Mouse (Mus musculus) megakaryocyte, adult 5-6 weeks (primary cell): ENCODE results near the gene Arhgap29. TPM values are rescaled to one million over a fixed set of nuclear protein-coding genes. Genes with fewer than 3 reads are reported as not detected.

Experiments used
- ATAC-seq: 2 replicates; pipeline ENCODE4 v1.8.0; 2016; ENCODE audit warnings: mild to moderate bottlenecking, inconsistent platforms; ENCODE audit not compliant: poor library complexity, severe bottlenecking
- total RNA-seq, 2 experiments: library from RNA; stranded (forward) in 1 of 2; stranded (reverse) in 1 of 2; fragments of 153-499, 151-499 nt in 1 of 2; fragments of 221-1000, 200-1000 nt in 1 of 2; gene quantifications; 2 replicates each; pipeline versions ENCODE4 v1.2.3 to v1.2.4; 2015 to 2017

Gene Arhgap29
- total RNA-seq, 2 experiments from 2014 or later, result 3.4 to 5.2 TPM

- ATAC-seq, result no peak
Measured at GRCm38 (mm10) chr3:121940094-121940889, 12.0 kb upstream of the Arhgap29 start.

GRCm38 (mm10) chr3:121941204-121941745, 11.1 kb upstream of the Arhgap29 start:
- ATAC-seq, result no peak

GRCm38 (mm10) chr3:121945957-121946356, 6.4 kb upstream of the Arhgap29 start:
- no peak for ATAC-seq

DNA sequence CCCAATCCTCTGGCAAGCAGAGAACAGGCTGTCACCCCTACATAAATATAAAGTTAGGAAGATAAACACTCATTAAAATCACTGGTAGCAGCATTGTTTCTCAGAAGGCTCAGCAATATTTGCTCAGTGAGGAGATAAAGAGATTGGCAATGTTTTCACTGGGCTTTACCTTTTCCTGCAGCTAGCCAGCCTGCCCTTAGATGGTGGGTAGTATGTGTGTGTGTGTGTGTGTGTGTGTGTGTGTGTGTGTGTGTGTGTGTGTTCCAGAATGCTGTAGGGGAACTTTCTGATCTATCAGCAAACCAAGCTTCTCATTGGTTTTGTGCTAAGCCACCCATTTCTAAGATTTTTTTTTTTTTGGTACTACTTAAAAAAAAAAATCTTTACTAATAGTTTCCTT, 5.6 kb upstream of the Arhgap29 start:
- ATAC-seq, result no peak

DNA sequence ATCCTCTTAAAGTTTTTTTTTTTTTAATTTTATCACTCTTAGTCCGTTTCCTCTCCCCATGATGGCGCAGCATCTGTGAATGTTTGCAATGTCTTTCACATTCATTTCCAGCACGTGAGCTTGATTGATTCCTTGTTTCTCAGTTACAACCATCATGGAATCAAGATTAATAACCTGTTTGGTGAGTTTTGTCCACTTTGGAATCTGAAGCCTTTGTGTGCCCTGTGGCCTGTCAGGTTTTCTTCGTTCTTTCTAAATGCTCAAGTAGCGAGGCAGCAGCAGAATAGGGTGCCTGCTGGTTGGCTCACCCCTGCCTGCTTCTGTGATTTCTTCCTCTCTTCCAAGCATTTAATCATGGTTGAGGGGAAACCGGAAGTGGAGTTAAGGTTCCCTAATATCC, 2.2 kb upstream of the Arhgap29 start:
- ATAC-seq, result no peak

GRCm38 (mm10) chr3:121951116-121951515, 1.2 kb upstream of the Arhgap29 start:
- no peak for ATAC-seq

GRCm38 (mm10) chr3:121953049-121953432, 700 bp downstream of the Arhgap29 start:
- peak; percentile 93 for ATAC-seq

GRCm38 (mm10) chr3:121953433-121954161, 1.3 kb downstream of the Arhgap29 start:
- ATAC-seq, result no peak

GRCm38 (mm10) chr3:121954421-121954820, 2.1 kb downstream of the Arhgap29 start:
- no peak for ATAC-seq

GRCm38 (mm10) chr3:121955527-121955926, 3.2 kb downstream of the Arhgap29 start:
- no peak for ATAC-seq

GRCm38 (mm10) chr3:121956789-121957188, 4.4 kb downstream of the Arhgap29 start:
- no peak for ATAC-seq

DNA sequence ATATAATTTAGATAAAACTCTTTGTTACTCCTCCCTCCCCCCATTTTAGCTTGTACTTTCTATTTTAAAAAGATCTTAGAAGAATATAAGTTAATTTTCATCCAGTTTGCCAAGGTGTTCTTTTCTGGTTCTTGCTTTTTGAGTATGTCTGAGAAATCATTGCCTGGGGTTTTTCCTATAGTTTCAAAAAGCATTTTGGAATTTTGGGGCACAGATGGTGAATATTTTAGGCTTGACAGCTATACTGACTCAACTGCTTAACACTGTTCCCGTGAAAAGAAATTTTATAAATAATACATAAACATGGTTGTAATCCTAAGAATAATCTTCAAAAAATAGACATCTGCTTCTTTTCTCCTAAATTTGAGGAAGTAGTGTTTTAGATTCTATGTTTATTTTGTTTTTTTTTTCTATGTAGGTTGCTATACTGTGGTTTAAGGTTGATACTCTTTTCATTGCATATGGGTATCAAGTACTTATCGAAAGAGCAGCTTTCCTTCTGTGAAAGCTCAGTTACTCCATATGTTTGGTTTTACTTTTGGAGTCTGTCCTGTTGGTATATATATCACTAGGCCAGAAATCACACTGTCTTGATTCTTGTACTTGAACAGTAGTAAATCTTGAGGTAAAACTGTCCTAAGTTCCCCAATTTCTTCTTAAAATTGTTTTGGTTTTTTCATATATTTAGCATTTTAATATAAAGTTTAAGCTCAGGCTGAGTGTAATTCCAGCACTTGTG, 5.4 kb downstream of the Arhgap29 start:
- ATAC-seq, result no peak

DNA sequence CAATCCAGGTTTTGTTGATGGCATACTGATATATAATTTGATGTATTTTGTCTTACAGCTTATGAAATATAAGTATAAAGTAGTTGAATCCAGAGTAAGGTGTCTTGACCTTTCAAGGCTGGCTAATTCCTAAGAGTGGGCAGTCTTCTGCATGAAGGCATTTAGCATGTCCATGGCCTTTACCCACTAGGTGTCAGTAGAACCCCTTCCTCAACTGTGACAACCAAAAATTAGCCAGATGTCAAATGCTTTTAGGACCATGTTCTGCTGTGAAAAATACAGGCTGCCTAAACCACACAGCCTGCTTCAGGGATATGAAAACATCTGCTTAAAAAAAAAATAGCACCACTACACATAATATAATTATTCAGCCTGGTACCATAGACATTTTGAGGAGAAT, 11.8 kb downstream of the Arhgap29 start:
- ATAC-seq, result peak; percentile 34; the same call in 1 of the 2 replicates

GRCm38 (mm10) chr3:121967681-121968476, 15.5 kb downstream of the Arhgap29 start:
- peak; percentile 98 for ATAC-seq

- no peak for ATAC-seq
Measured at GRCm38 (mm10) chr3:121968621-121969020, 16.3 kb downstream of the Arhgap29 start.

DNA sequence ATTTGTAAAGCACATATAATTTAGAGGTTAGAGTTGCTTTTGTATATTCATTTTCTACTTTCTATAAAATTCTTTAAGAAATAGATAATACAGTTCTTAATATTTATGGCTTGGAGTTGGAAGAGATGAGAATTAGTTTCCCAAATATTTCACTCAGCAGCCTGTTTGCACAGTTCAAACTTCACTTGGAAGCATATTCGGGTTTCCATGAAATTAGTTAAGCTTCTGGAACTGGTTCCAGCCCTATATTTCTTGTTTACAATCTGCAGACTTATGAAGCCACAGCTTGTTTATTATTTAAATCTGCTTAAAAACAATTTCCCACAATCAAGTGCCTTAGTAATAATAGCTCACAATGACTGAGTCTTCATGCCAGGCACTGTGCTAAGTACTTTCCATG, 17.1 kb downstream of the Arhgap29 start:
- no peak for ATAC-seq

DNA sequence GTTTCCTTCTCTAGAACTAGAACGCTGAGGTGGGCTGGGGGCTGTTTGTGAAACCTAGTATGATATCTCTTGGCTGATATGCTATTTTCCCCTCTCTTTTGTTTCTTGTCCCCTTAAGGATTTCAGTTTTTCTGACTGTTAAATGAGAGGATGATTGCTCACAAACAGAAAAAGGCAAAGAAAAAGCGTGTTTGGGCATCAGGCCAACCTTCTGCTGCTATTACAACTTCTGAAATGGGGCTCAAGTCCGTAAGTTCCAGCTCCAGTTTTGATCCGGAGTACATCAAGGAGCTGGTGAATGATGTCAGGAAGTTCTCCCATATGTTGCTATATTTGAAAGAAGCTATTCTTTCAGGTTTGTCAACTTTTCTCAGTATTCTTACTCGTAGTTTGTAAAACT, 21.4 kb downstream of the Arhgap29 start:
- ATAC-seq, result no peak

- no peak for ATAC-seq
Measured at GRCm38 (mm10) chr3:121975381-121975780, 23.0 kb downstream of the Arhgap29 start.

DNA sequence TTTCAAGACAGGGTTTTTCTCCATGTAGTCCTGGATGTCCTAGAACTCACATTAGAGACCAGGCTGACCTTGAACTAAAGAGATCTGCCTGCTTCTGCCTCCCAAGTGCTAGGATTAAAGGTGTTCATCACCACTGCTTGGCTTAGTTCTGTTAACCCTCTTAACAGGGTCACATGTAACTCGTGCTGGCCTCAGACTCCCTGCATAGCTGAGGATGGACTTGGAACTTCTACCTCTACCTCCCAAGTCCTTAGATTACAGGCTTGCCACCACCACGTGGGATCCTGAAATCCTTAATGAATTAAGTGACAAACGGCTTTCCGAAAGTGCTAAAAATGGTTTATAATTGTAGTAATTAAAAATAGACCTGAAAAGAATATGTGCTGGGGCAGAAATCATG, 29.0 kb downstream of the Arhgap29 start:
- no peak for ATAC-seq

- ATAC-seq, result no peak
Measured at GRCm38 (mm10) chr3:121982450-121982849, 30.1 kb downstream of the Arhgap29 start.
